Mouse (Mus musculus): Measurements from ENCODE around the gene Rabgap1l. TPM values are rescaled to one million over a fixed set of nuclear protein-coding genes. Genes with fewer than 3 reads are reported as not detected.
"Not testable (repeated sequence)": the region's sequence is repeated elsewhere in the genome, so short reads cannot be mapped to it uniquely, and the experiment has no call there.

The Rabgap1l gene
- polyA plus RNA-seq, 1 experiment, result 25.6 TPM

GRCm38 (mm10) chr1:160628213-160628932 is 164.6 kb downstream of the Rabgap1l start:
- no peaks in the 10 kb centered on the region for H3K4me1 ChIP-seq (ENCODE audit: control insufficient read depth, insufficient read depth, low read length)
- no peak overlapping the region for H3K4me3 ChIP-seq (replicated peaks; ENCODE audit: extremely low read depth, low read depth, low read length)
- WGBS, result 84% methylated on average over 12 of the region's 12 CpGs
- no peak for TF ChIP-seq POLR2A (IDR thresholded peaks at IDR 0.05; ENCODE audit: borderline replicate concordance, extremely low read depth, low read depth, low read length)
- no peak for TF ChIP-seq CTCF (IDR thresholded peaks at IDR 0.05; ENCODE audit: insufficient read depth, low read length)
- DNase-seq, result no peak

GRCm38 (mm10) chr1:160624354-160625120 is 168.5 kb downstream of the Rabgap1l start:
- 83% methylated on average over 4 of the region's 4 CpGs for WGBS

GRCm38 (mm10) chr1:160618201-160618600 is 174.8 kb downstream of the Rabgap1l start:
- no peak for TF ChIP-seq CTCF (IDR thresholded peaks at IDR 0.05; ENCODE audit: insufficient read depth, low read length)
- TF ChIP-seq POLR2A (IDR thresholded peaks at IDR 0.05; ENCODE audit: borderline replicate concordance, extremely low read depth, low read depth, low read length), result no peak
- 47% methylated on average over 2 of the region's 2 CpGs for WGBS
- Histone ChIP-seq H3K4me3 (replicated peaks; ENCODE audit: extremely low read depth, low read depth, low read length) (no peak overlapping the region), H3K4me1 (ENCODE audit: control insufficient read depth, insufficient read depth, low read length) (no peaks in the 10 kb centered on the region)
- no peak for DNase-seq

More at GRCm38 (mm10) chr1:160624354-160625120, 168.5 kb downstream of the Rabgap1l start:
- H3K4me1 ChIP-seq (ENCODE audit: control insufficient read depth, insufficient read depth, low read length); H3K4me3 ChIP-seq (replicated peaks; ENCODE audit: extremely low read depth, low read depth, low read length); DNase-seq: not testable (repeated sequence)

- no peak for DNase-seq
- no peak overlapping the region for H3K4me3 ChIP-seq (replicated peaks; ENCODE audit: extremely low read depth, low read depth, low read length)
- WGBS, result 77% methylated on average over 2 of the region's 2 CpGs
- no peaks in the 10 kb centered on the region for H3K4me1 ChIP-seq (ENCODE audit: control insufficient read depth, insufficient read depth, low read length)
- no peak for TF ChIP-seq POLR2A (IDR thresholded peaks at IDR 0.05; ENCODE audit: borderline replicate concordance, extremely low read depth, low read depth, low read length)
- no peak for TF ChIP-seq CTCF (IDR thresholded peaks at IDR 0.05; ENCODE audit: insufficient read depth, low read length)
Measured at GRCm38 (mm10) chr1:160606425-160606824, 186.6 kb downstream of the Rabgap1l start.

- DNase-seq; H3K4me3 ChIP-seq (replicated peaks; ENCODE audit: extremely low read depth, low read depth, low read length); H3K4me1 ChIP-seq (ENCODE audit: control insufficient read depth, insufficient read depth, low read length): not testable (repeated sequence)
Measured at GRCm38 (mm10) chr1:160603312-160603711, 189.7 kb downstream of the Rabgap1l start.

- TF ChIP-seq CTCF (IDR thresholded peaks at IDR 0.05; ENCODE audit: insufficient read depth, low read length) (no peak), POLR2A (IDR thresholded peaks at IDR 0.05; ENCODE audit: borderline replicate concordance, extremely low read depth, low read depth, low read length) (no peak)
- no peak for DNase-seq
- Histone ChIP-seq H3K4me3 (replicated peaks; ENCODE audit: extremely low read depth, low read depth, low read length) (no peak overlapping the region), H3K4me1 (ENCODE audit: control insufficient read depth, insufficient read depth, low read length) (no peaks in the 10 kb centered on the region)
- WGBS, result 83% methylated on average over 1 of the region's 1 CpGs
Measured at GRCm38 (mm10) chr1:160597369-160597768, 195.6 kb downstream of the Rabgap1l start.

- no peak for DNase-seq
- TF ChIP-seq CTCF (IDR thresholded peaks at IDR 0.05; ENCODE audit: insufficient read depth, low read length) (no peak), POLR2A (IDR thresholded peaks at IDR 0.05; ENCODE audit: borderline replicate concordance, extremely low read depth, low read depth, low read length) (no peak)
Measured at GRCm38 (mm10) chr1:160596948-160597270, 196.1 kb downstream of the Rabgap1l start.

GRCm38 (mm10) chr1:160596252-160596947 is 196.6 kb downstream of the Rabgap1l start:
- H3K4me1 ChIP-seq (ENCODE audit: control insufficient read depth, insufficient read depth, low read length), result no peaks in the 10 kb centered on the region
- TF ChIP-seq CTCF (IDR thresholded peaks at IDR 0.05; ENCODE audit: insufficient read depth, low read length) (no peak), POLR2A (IDR thresholded peaks at IDR 0.05; ENCODE audit: borderline replicate concordance, extremely low read depth, low read depth, low read length) (no peak)
- no peak for DNase-seq
- no peak overlapping the region for H3K4me3 ChIP-seq (replicated peaks; ENCODE audit: extremely low read depth, low read depth, low read length)

More at GRCm38 (mm10) chr1:160596948-160597270, 196.1 kb downstream of the Rabgap1l start:
- 76% methylated on average over 3 of the region's 3 CpGs for WGBS
- Histone ChIP-seq H3K4me3 (replicated peaks; ENCODE audit: extremely low read depth, low read depth, low read length) (no peak overlapping the region), H3K4me1 (ENCODE audit: control insufficient read depth, insufficient read depth, low read length) (no peaks in the 10 kb centered on the region)

GRCm38 (mm10) chr1:160594576-160594975 is 198.4 kb downstream of the Rabgap1l start:
- TF ChIP-seq CTCF (IDR thresholded peaks at IDR 0.05; ENCODE audit: insufficient read depth, low read length), result no peak
- TF ChIP-seq POLR2A (IDR thresholded peaks at IDR 0.05; ENCODE audit: borderline replicate concordance, extremely low read depth, low read depth, low read length), result no peak
- Histone ChIP-seq H3K4me1 (ENCODE audit: control insufficient read depth, insufficient read depth, low read length) (no peaks in the 10 kb centered on the region), H3K4me3 (replicated peaks; ENCODE audit: extremely low read depth, low read depth, low read length) (no peak overlapping the region)
- DNase-seq, result no peak
- 87% methylated on average over 1 of the region's 1 CpGs for WGBS

GRCm38 (mm10) chr1:160594066-160594465 is 198.9 kb downstream of the Rabgap1l start:
- 88% methylated on average over 4 of the region's 4 CpGs for WGBS
- Histone ChIP-seq H3K4me1 (ENCODE audit: control insufficient read depth, insufficient read depth, low read length) (no peaks in the 10 kb centered on the region), H3K4me3 (replicated peaks; ENCODE audit: extremely low read depth, low read depth, low read length) (no peak overlapping the region)
- DNase-seq, result no peak
- TF ChIP-seq POLR2A (IDR thresholded peaks at IDR 0.05; ENCODE audit: borderline replicate concordance, extremely low read depth, low read depth, low read length), result no peak
- TF ChIP-seq CTCF (IDR thresholded peaks at IDR 0.05; ENCODE audit: insufficient read depth, low read length), result no peak
